Mouse (Mus musculus): Measurements from ENCODE around the gene Etv1.
"Not testable (repeated sequence)": the region's sequence is repeated elsewhere in the genome, so short reads cannot be mapped to it uniquely, and the experiment has no call there.

Gene Etv1

DNA sequence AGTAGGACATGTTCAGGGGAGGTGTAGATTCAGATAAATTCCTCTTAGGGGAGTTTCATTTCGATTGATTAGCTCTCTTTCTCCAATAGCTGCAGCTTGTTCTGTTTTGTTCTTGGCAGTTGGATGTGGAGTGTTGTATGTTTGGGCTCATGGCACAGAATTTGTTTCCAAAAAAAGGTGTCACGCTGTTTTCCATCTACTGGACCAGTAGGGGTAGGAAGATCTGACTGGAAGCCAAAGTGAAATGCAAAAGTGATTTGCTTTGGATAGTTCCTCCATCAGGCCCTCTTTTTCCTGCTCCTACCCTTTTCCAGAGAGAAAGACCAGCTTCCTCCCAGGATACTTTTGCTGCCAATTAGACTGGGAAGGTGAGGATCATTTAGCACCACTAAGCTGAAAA, 39.1 kb downstream of the Etv1 start:
- no peak for DNase-seq

DNA sequence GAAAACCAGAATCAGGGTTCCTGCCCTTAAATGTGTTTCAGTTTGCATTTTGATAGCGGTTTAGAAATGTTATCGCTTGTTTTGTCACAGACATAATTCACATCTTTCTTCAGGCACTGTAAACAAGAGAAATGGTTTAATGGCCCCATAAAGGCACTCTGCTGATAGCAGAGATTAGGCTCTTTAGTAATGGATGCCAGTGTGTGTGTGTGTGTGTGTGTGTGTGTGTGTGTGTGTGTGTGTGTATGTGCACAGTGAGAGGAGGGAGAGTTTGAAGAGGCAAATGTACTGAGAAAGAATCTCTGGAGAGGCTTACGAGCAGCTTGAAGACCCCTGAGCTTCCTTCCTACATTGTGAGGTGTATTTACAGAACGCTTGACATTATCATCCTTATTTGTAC, 41.5 kb downstream of the Etv1 start:
- no peak for DNase-seq

GRCm38 (mm10) chr12:38824405-38824804, 45.2 kb downstream of the Etv1 start:
- DNase-seq, result no peak

- DNase-seq, result no peak
Observed at GRCm38 (mm10) chr12:38832981-38833380, 53.8 kb downstream of the Etv1 start.

DNA sequence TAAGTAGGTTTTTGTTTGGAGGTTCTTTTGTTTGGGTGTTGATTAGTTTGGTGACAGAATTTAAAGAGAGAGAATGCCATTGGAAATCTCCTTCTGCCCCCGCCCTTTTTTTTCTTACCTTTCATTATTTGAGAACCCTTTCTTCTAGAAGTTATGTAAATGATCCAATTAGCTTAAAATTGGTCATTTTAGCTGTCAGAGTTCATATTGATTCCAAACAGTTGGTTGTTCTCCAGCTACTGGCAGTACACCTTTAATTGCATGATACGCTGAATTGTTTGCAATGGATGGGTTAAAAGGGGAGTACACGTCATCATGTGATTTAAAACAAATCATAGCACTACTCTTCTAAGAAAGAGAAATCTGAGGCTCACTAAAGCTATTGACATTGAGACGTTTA, 55.4 kb downstream of the Etv1 start:
- DNase-seq, result no peak

GRCm38 (mm10) chr12:38834986-38835385, 55.8 kb downstream of the Etv1 start:
- DNase-seq, result not testable (repeated sequence)

DNA sequence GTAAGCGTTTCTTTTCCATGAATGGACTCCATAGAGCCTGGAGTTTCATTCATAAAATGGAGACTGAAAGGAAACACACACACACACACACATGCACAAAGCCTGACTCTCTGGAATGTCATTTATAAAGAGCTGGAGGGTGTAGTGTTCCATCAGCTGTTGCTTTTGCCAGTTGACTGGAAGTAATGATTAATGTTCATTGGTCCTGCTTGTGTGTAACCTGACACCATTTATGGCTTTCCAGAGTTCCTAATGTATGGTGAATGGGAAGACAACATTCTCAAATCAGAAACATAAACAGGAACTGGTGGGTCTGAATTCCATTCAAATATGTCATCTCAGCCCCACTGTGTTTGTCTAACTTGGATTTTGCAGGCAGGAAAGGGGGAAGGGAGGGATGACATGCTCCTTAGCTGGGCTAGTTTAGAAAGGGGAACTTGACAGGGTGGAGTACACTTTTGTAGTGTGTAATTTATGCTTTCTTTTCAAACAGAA, 64.7 kb downstream of the Etv1 start:
- DNase-seq, result peak; percentile 43

- no peak for DNase-seq
Observed at GRCm38 (mm10) chr12:38847500-38848261, 68.5 kb downstream of the Etv1 start.

DNA sequence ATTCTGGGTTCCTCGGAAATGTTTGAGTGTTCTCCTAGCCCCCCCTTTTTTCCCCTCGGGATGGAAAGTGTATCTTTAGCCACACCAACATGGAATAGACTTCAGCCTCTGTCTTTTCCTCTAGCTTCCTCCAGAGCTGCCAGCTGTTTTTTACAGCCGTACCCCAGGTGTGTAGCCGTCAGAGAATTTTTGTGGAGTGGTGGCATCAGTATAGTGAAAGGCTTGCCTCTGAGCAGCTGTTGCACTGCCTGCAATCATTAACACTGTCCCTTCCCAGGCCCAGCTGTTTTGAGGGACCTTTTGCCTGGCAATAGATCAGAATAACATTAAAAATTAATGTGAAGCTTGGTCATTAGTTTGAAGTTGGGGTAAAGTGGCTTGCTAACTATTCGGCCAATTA, 70.8 kb downstream of the Etv1 start:
- no peak for DNase-seq

DNA sequence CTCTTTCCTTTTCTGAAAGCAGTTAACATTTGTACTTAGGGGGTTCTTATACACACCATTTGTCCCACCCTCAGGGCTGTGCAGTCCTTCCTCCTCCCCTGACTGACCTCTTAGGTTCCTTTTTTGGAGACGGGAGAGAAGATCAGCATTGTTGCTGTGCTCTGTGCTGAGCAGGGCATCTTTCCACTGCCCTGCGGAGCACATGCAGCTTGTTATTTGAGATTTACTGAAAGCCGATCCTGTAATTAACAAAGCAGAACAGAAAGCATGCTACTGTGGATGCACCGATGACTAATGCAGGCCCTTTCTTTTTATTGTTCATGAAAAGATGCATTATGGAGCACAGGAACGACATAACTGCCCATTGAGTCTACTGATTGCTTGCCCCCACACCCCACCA, 75.1 kb downstream of the Etv1 start:
- no peak for DNase-seq

- DNase-seq, result no peak
Observed at GRCm38 (mm10) chr12:38854751-38855150, 75.6 kb downstream of the Etv1 start.

- DNase-seq, result no peak
Observed at GRCm38 (mm10) chr12:38859675-38860074, 80.5 kb downstream of the Etv1 start.

DNA sequence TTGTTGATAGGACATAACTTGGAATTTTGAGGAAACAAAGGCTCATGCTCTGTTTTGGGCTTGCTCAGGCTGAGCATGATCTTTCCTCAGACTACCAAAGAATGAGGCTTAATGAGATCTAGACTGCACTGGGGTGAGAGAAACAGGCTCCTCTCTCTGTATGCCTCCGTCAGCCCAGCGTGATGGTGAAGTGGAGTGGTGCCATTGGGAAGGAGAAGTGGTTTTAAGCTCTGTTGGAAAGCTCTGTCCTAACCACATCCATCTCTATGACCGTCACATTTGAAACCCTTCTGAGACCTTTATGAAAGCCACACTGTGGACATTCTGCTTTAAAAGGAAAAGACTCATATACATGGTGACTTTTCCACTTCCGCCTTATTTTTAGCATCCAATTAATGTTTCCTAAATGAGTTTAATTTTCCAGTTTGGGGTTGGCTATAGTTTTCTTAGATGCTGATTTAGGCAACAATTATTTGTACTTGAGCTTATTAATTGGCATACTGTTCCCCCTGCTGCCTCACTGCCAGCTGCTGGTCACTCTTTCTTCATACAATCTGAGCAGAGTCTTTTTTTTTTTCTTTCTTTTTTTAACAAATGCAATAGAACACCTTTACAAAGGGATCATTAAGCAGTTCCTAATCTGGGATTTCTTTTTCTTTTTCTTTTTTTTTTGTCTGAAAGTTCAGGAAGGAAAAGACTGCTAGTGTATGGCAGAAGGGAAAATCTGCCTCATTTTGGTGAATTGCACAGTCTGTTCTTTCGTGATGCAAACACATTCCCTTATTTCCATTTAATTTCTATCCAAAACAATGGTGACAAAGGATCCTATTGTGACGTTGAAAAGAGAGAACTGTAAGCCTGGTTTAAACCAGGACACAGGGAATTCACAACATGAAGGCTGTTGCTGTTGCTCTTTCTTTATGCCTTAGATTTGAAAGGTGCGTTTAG, 81.3 kb downstream of the Etv1 start:
- no peak for DNase-seq

DNA sequence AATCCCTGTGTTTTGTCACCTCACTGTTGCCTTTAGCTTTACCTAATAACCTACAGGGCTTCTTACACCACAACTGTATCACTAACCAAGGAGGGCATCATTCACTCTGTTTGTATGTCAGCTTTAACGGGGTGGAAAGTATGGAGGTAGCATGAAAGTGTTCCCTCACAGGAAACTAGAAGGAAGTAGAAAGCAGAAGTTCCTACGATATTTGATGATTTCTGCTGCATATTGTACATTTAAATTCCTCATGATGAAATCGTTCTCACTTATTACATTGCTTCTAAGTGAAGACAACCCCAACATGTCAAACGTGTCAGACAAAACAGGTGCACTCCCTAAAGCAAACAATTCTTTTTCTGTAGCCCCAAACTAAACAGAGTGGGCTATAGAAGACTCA, 84.2 kb downstream of the Etv1 start:
- no peak for DNase-seq

DNA sequence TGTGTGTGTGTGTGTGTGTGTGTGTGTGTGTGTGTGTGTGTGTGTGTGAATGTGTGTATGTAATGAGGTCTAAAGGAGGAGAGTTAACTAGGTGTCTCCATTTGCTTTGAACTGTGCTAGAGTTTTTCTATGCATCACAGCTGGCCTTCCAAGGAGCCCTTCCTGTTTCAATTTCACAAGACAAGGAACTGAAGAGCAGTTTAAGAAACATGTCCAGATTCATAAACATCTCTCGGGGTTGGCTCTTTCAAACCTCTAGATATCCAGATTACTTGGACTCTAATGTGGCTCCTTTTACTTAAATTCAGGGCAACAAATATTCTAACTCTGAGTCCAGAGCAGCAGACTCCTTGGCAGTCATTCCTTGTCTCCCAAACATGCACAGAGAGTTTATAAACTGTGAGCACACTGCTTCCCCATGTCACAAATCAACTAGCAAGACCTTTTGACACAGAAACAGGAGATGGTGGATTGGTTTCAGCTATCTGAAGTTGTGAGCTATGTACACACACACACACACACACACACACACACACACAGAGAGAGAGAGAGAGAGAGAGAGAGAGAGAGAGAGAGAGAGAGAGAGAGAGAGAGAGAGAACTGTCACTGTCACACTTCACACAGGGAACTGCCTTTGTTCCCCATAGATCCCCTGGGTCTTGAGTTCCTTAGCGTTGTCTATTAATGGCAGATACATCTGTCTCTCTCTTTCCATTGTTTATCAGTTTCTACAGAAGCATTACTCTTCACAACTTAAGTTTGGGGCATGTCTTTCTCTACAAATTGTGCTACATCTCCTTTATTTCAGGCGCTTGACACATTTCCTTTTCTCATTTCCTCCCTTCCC, 85.0 kb downstream of the Etv1 start:
- no peak for DNase-seq

- no peak for DNase-seq
Observed at GRCm38 (mm10) chr12:38874470-38874995, 95.4 kb downstream of the Etv1 start.

DNA sequence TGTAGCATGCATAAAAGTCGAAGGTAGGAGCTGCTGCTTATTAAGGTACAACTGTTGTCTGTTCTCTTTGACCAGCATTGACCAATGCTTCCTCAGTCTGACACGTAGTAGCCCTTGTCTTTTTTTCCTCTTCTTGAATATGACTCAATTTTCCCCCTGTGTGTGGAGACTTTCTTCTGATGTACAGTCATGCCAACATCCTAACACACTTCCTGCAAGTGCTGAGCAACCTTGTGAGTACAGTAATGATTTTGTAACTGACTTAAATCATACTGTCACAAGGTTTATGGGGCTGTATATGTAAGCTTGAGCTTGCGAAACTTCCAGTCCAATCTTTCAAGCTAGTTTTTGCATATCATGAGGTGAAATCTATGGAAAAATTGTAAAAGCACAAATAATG, 125.3 kb downstream of the Etv1 start:
- no peak for DNase-seq

DNA sequence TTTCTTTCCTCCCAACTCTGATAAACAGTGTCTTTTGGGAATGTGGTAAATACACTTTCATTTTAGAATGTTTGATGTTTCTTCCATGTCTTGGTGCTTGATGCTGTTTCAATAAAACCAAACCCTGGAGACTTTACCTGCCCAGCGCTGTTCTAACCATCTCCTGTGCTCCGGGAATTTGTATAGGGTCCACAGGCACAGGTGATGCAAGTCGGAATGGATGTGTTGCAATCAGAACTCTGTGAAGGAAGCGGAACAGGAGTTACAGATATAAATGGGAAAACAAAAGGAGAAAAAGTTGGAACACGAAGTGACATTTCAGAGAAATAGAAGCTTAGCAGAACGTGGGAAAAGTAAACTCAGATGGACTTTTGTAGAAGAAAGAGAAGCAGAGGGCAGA, 127.1 kb downstream of the Etv1 start:
- DNase-seq, result no peak

DNA sequence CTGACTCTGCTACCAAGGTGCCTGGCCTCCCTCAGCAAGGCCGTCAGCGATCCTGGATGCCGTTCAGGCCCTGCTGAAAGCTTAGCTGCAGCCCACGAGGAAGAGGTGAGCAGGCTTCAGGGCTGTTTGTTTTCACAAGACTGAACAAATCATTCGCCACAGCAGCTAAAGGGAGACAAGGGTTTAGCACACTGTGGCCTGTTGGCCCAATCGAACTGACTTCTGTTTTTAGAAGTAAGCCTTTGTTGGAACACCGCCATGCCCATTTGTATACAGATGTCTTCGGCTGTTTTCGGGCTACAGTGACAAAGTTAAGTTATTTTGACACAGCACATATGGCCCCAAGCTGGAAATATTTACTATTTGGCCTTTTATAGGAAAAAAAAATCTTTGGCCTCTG, 127.6 kb downstream of the Etv1 start:
- peak; percentile 12 for DNase-seq

DNA sequence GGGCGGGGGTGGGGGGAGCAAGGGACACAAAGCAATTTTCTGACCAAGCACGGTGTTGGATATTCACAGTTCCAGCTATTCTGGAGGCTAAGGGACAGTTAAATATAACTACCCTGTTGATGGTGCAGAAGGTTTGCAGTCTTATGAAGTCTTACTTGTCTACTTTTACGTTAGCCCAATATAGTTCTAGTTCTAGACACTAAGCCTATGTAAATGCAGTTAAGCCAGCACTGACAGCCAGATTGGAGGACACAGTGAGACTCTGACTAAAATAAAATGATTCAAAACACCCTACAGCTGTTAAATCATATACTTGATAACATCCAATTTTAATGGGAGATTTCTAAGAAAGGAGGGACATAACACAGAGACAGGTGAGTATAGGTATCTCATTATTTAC, 129.8 kb downstream of the Etv1 start:
- DNase-seq, result no peak

All from kidney, postnatal 14 days (tissue).